Mouse (Mus musculus) gastrocnemius, postnatal 36 days (tissue): ENCODE results near the gene Adamts14. TPM values are rescaled to one million over a fixed set of nuclear protein-coding genes. Genes with fewer than 3 reads are reported as not detected.
A peak's percentile ranks its signal among the peaks of the same experiment; 100 is the strongest.

Source experiments
- DNase-seq, 2 experiments: peaks; one replicate each; pipeline ENCODE4 v3.0.0; 2022
- intact Hi-C: fragments of 180-260 bp; cut with DNase I; formaldehyde crosslinking; loops from one replicate; pipeline ENCODE4 v1.15.1; 2025
- total RNA-seq, 2 experiments: library from RNA; stranded (reverse); gene quantifications; 2 replicates each; pipeline ENCODE4 v1.2.3; 2021

Adamts14 gene
- total RNA-seq, 2 experiments from 2014 or later: 1.1 TPM

DNA sequence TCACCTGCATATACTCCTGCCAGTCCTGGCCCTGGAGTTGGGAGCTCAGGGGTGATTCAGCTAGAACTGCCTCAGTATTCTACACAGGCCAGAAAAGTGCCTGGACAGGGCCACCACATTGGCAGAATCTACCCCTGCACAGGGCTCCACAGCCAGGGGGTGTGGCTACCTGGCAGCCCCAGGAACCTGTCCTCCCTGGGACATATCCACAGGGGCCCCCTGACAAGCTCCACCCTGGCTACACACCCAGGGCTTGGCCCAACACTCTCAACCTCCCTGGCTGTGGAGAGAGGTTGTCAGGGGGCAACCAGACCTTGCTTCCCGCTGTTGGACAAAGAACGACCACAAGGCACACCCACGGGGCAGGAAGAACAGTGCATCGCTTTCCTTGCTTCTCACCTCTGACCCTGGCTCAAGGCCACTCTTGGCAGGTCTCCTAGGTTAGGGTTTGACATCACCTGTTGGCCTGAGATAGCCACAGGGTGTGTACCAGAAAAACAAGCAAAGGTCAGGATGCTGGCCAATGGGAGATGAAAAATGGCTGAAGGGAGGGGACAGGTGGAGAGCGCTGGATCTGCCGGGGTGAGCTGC lies 37.5 kb downstream of the Adamts14 start:
- DNase-seq: no peak
- intact Hi-C loops: no loop called here

DNA sequence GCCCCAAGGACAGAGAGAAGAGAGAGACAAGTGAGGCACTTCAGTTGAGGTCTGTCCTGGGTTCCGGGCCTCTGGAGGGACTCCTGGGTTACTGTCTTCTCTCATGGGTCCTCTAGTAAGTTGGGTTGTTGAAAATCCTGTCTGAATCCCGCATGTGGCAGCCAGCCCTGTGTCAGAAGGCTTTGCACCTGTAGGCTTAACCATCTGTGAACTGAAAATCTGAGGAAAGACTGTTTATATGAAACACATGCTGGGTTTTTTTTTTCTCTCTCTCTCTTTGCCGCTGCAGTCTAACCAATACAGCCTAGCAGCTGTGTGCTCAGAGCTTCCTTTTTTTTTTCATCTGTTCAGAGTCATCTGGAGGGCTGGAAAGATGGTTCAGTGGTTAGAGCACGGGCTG lies 38.9 kb downstream of the Adamts14 start:
- intact Hi-C loops: no loop called here
- DNase-seq: no peak

DNA sequence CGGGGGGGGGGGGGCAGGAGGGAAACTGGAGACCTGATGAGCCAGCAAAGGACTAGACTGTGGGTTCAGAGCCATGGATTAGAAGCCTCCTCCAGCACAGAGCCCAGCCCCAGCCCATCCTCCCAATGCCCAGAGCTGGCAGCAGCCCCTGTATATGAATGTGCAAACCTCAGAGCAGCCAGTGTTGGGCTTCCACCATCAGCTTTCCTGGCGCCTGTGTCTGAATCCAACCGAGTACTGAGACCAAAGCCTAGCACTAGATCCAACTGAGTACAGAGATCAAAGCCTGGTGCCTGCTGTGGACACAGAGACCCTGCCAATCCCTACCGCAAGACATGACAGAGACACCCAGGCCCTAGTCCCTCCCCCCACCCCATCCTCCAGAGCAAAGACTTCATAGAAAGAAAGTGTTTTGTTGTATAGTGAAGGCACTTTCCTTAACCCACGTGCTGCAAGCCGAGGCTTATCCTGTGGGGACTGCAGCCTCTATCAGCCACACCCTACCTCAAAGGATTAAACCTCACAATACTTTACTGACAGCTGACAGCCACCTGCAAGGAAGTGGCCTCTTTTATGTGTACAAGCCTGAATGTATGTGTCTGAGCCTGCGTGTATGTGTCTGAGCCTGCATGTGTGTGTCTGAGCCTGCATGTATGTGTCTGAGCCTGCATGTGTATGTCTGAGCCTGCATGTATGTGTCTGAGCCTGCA lies 40.2 kb downstream of the Adamts14 start:
- no peak for DNase-seq
- intact Hi-C loops: no loop called here

DNA sequence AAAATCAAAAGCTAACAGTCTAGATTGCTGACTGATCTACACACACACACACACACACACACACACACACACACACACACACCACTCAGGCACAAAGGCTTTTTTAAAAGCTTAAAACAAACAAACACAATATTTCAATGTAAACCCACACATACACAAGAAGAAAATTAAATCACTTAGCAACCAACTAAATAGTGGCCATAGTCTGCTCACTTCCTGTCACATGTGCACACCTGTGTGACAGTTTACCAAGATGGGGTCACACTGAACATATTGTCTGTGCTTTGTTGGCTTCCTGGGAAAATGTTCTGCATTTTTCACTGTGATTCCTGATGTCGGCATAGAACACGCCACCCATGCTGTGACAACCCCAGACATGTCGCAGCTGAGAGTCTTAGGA lies 41.5 kb downstream of the Adamts14 start:
- DNase-seq: no peak
- intact Hi-C loops: no loop called here

DNA sequence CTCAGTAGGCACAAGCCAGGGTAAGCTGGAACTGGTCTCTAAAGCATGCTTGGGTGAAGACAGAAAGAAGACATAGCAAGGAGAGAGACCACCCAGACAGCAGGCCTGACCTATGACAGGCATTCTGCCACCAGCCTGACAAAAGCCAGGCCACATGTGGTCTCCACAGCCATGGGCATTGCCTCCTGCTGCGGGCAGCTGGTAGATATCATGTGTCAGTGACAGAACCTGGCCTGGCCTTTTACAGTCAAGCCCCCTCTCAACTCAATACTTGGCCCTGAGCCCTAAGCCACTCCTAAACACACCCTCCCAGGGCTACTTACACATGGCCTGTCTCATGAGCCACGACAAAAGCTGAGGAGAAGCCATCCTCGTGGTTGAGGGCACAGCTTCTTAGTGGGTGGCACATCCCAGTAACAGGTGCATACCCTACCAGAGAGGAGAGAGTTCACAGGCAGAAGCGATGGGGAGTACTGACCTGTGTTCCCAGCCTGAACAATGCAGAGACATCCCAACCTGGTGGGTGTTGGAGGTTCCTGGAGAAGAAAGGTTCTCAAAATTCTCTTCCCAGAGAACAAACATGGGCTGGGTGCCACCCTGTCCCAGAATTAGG lies 46.3 kb downstream of the Adamts14 start:
- intact Hi-C loops: no loop called here
- DNase-seq: no peak

DNA sequence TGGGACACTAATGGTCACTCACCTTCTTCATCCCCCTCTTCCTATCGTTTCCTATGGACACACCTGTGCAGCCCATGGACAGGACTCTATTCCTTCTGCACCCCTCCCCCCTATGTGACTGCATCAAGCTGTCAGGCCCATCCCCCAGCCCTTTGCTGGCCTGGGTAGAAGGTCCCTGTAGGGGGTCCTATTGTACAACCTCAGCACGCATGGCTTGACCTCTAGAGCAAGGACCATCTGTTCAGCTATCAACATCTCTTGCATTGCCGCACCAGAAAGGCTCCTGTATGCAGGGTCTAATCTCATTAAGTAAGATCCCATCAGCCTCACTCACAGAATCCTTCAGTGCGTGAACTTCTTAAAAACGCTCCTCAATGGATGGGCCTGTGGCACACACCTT lies 47.5 kb downstream of the Adamts14 start:
- intact Hi-C loops: no loop called here
- no peak for DNase-seq

DNA sequence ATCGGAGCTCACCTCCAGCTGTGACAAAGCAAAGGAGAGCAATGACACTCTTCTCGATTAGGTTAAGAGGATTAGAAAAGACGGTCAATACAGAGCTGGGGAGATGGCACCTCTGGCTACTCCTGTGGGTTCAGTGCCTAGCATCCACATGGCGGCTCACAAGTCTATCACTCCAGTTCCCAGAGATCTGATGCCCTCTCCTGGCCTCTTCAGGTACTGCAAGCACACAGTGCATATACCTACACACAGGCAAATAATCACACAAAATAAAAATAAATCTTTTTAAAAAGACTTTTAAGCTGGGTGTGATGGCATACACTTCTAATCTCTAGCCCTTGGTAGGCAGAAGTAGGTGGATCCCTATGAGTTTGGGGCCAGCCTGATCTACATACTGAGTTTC lies 53.9 kb downstream of the Adamts14 start:
- intact Hi-C loops: no loop called here
- DNase-seq: no peak

DNA sequence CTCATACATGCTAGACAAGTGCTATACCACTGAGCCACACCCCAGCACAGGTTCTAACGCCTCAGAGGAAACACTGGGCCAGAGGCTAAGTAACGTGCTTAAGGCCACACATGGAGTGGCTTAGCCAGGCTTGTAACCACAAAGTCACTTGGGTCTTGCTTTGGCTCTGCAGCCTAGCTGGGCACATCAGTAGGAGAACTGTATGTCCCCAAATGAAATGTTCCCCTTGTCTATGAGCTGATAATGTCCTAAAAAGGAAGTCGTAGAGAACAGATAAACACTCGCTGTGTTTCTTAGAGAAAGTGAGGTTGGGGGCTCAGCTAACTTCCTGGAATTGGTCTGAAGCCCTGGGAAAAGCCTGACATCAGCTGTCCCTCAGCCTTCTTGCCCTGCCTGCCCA lies 57.1 kb downstream of the Adamts14 start:
- intact Hi-C loops: no loop called here
- DNase-seq: no peak

DNA sequence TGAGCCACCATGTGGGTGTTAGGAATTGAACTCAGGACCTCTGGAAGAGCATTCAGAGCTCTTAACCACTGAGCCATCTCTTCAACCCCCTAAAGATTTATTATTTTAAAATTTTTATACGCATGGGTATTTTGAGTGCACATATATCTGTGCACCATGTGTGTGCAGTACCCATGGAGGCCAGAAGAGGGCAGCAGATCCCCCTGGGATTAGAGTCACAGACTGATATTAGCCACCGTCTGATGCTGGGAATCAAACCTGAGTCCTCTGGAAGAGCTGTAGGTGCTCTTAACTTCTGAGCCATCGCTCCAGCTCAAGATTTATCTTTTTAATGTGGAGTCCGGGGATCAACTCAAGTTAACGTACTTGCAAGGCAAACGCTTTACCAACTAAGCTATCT lies 57.6 kb downstream of the Adamts14 start:
- no peak for DNase-seq
- intact Hi-C loops: no loop called here

DNA sequence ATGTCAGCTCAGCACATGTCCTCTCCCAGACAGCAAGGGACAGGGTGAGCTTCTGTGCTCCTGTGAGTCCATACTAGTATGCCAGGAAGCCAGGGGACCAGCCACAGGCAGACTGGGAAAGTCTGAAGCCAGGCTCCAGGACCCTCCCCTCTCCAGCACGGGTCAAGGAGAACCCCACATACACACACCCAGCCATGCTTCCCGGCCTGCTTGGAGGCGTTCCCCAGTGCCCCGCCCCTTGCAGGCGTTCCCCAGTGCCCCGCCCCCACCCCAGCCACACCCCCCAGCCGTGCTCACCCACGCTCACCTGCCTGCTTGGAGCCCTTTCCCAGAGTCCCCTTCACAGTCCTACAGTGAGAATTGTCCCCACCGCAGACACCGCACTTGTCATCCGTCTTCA lies 60.4 kb downstream of the Adamts14 start:
- intact Hi-C loops: no loop called here
- DNase-seq: no peak

DNA sequence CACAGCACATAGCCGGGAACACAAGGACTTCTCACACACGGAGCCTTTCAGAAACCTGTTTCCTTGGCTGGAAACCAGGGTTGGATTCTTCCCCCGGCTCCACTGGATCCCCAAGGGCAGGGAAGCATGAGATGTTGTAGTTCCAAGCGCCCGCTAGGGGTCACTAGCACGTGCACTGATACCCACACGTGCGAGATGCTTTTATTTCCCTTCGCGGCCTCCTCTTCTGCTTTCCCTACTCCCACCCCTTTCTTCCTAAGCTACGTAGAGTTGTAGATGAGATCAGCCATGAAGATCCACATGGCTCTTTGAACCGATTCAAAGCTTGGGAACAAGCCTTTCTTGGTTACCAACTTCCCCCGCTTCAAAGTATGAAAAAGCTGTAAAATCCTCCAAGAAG lies 61.5 kb downstream of the Adamts14 start:
- peak in 1 of 2 experiments; percentile 41 for DNase-seq
- intact Hi-C loops: no loop called here

DNA sequence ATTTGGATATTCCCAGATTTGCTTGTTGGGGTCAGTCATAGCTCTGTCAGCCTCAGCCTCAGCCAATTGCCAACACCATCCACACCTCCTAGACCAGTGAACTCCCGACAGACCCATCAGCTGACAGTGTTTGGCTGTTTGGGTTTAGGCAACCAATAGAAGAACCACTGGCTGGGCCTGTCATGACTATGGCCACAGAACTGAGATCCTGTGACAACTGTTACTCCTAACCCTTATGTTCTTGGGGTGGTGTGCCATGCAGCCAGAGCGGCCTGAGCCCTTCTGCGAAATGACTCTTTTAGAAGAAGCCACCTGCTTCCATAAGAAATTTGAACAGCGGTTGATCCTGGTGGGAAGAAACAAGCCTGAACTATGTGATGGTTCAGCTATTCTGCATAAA lies 62.1 kb downstream of the Adamts14 start:
- no peak for DNase-seq
- intact Hi-C loops: no loop called here

DNA sequence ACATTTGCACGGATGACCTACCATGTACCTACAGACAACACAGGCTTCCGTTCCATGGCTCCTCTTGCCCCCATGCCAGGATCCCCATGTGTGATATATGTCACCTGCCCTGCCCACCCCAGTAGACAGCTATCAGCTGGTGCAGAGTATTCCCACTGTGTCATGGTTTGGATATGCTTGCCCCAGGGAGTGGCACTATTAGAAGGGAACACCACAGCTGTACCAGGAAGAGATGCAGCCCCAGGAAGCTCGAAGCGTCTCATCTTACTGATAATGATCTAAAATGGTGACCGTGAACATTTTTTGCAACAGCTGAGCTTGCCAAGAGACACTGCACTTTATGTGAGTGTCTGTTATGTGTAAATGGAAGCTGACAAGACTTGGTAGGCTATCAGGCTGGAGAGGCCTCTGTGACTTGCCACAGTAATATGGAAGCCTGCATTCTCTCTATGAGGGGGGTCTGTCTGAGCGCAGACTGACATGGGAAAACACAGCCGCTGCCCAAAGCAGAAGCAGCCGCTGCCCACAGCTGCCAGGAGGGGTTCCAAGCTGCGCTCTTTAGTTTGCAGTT lies 65.0 kb downstream of the Adamts14 start:
- no peak for DNase-seq
- intact Hi-C loops: no loop called here

DNA sequence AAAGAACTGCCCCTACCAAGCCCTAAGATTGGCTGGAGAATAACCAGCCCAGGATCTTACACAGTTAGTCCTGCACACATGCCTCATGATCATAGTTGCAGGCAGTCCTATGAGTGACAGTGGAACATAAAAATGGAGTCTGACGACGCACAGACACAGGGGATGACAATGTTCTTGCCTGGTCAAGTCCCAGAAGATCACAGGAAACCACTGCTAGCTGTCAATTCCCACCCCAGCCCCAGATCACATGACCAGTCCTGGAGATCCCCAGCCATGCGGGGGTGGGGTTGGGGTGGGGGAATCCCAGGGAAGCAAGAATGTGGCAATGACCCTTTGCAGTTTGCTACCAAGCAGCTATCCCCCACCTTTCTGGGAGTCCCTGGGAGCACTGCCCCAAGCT lies 69.3 kb downstream of the Adamts14 start:
- intact Hi-C loops: loop anchor here (5.0 kb wide), 1 partner anchor 68 kb away; the partner anchor contains the start of gene Adamts14
- DNase-seq: peak in 1 of 2 experiments; percentile 9

DNA sequence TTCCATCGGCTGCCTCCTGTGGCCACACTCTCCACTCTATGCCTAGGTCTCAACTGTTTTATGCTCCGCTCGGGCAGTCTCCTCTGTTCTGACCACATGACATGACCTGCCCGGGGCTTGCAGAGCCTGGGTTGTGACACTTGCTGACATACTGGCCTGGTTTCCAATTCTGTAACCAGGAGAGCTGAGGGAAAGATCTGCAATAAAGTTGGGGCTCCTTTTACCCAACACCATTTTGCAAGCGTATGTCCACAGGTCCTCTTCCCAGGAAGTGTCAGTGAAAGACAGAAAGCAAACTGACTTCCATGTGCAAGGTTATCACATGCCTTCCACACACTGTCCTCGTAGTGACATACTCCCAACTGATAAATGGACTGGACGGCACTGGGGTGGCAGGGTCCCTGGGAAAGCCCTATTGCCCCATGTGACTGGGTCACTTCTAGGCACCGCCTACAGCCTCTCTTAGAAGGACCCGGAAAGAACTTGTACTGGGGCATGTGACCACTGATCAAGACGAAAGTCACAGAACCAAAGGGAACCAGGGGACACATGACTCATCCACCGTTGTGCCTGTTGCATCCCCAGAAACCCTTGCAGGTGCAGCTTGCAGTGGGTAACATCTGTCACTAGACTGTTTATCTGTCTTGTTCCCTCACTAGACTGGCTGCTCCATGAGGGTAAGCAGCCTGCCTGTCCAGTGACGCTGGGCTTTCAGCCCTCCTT lies 71.5 kb downstream of the Adamts14 start:
- intact Hi-C loops: loop anchor here (5.0 kb wide), 1 partner anchor 71 kb away; the partner anchor contains the start of gene Adamts14
- no peak for DNase-seq

DNA sequence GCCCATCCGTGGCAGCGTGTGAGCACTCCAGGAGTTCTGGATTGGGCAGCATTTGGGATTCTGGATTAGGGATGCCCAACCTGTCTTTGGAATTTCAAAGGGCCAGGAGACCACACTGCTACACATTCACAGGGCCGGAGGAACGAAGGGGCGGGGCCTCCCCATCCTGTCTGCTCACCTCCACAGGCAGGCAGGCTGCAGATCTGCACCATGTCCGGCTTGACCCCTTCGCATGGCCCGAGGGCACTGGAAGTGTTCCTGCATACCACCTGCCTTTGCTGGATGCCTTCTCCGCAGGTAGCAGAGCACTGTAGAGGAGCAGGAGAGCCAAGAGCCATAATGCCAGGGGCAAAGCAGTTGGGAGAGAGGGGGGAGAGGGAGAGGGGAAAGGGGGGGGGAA lies 72.2 kb downstream of the Adamts14 start:
- intact Hi-C loops: loop anchor here (5.0 kb wide), 1 partner anchor 71 kb away; the partner anchor contains the start of gene Adamts14
- no peak for DNase-seq

DNA sequence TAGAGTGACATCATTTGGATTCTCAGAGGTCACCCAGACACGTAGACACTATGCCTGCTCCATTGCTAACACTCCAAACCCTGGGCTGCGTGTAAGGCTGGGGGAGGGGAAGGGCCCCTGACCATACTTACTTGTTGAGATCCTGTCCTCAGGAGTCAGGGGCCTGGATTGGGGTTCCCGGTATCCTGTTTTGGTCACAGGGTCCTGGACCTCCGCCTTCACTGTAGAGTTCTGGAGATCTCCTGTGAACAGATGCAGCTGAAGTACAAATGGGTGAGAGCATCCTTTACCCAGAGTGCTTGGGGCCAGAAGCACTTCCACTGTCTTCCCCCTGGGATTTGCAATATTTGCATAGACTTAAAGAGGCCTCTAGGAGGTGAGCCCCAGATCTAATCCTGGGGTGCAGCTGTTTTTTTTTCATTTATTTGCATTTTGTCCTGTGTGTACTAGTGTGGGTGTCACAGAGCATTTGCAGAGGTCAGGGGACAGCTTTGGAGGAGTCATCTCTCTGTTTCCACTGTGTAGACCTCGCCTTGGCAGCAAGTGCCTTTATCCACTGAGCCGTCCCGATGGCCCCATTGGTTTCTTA lies 72.9 kb downstream of the Adamts14 start:
- intact Hi-C loops: loop anchor here (5.0 kb wide), 1 partner anchor 72 kb away; the partner anchor contains the start of gene Adamts14
- DNase-seq: no peak

DNA sequence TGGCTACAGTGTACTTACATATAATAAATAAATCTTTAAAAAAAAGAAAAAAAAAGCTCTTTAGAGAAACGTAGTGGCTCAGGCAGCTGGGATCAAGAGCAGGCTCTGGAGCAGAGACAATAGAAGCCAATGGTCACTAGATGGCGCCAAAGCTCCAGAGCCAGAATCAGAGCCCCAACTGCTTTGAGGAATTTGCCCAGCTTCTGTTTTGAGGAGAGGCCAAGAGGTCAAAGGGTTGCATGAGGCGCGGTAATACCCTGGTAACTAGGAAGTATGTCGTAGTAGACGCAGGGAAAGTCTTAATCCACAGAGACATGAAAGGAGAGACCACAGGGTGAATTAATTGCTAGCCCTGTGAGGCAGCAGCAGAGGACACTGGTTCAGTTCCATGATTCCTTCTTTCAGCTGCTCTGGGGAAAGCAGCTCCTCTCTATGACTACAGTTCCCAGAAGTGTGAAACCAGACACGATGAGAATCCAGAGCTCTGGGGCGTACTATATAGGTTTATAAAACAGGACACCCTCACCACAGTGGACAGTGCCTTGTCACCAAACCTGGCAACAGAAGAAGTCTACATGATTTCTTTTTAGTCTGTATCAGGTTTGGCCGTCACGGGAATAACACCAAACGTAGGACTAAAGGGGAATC lies 73.5 kb downstream of the Adamts14 start:
- intact Hi-C loops: loop anchor here (1.0 to 5.0 kb wide), 3 partner anchors 73 to 203 kb away; partner anchors contain the start of gene Adamts14
- peak; percentile 57 to 62 for DNase-seq

DNA sequence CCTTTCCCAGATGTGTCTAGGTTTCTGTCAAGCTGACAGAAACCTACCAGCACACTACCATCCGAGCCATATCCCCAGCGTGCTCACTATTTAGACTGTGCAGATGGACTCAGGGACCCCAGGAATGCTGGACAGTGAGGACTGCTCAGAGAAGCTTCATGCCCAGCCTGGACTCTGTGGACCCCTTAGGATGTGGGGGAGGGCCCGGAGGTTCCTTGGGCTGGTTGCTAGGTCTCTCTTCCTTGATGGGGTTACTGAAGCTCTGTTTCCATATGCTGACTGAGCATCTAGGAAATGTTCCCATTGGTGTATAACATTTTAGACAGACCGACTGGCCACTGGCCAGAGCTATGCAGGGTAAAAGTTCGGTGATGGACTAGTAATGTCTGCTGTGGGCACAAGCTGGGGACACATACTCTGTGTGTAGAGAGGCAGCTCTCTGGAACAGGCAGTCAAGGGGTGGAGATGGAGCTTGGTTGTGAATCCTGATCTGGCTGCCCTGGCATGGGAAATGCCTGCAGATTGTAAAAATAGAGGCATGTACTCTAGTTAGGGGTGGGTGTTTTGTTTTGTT lies 77.4 kb downstream of the Adamts14 start:
- intact Hi-C loops: loop anchor here (5.0 kb wide), 1 partner anchor 206 kb away; no protein-coding TSS in a partner anchor
- peak in 1 of 2 experiments; percentile 10 for DNase-seq
